Mouse (Mus musculus) yolk sac, embryonic 10.5 days (tissue): Measurements from ENCODE around the gene Prickle2.
A peak's percentile ranks its signal among the peaks of the same experiment; 100 is the strongest.

Source experiments
- DNase-seq: peaks from one replicate; pipeline ENCODE4 v3.0.0-alpha.2; 2017; ENCODE audit warnings: low spot score

Prickle2 gene

GRCm38 (mm10) chr6:92584026-92584425 lies 121.9 kb downstream of the Prickle2 start:
- no peak for DNase-seq

DNA sequence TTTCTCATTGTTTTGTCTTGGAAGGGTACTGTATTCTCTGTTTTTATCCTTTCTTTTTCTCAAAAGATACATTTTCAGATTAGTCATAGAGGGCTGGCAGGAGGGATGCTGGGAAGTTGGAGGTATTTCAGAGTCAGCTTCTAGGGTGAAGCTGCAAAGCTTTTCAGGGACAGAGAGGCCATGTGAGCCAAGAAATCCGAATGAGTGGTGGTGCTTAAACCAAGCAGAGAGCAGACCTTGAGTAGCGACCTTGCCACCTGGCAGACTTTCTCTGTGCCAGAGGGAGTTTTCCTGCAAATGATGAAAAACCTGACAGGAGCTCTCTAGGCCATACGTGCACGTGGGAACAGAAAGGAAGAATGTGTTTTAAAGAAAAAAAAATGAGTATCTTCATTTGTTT lies 130.7 kb downstream of the Prickle2 start:
- DNase-seq = no peak

DNA sequence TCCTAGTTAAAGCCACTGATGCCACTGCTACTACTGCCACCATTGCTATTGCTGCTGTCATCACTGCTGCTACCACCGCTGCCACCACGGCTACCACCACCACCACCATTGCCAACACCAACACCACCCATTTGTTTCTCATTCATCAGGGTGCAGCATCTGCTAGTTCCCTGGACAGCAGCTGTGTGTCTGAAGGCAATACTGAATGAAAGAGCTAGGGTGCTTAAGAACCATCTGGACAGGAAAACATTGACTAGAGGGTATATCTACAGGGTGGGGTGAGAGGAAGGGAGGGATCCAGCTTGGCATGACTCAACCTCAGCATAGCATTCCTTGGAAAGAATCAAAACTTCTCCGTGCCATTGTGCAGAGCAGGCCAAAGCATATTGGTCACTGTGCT lies 133.8 kb downstream of the Prickle2 start:
- DNase-seq = no peak

- DNase-seq = no peak
These were observed 135.9 kb downstream of the Prickle2 start for GRCm38 (mm10) chr6:92570090-92570489.

DNA sequence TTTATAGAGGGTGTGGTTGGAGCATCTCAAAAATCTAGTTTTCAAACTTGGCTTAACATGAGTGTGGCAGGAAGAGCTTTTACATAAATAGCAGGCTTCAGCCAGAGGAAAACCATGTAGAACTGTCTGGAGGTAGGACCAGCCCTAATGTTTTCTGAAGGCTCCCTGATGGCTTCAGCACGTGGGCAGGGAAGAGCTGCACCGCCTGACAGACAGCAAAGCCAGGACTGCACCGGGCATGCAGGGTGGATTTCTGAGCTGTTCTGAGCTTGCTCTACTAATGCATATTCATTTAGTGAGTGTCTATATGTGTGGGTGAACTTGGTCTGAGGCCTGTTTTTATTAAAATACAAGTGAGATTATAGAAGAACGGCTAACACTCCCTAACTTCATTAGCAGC lies 136.7 kb downstream of the Prickle2 start:
- no peak for DNase-seq

GRCm38 (mm10) chr6:92559261-92559660 lies 146.7 kb downstream of the Prickle2 start:
- DNase-seq = no peak

DNA sequence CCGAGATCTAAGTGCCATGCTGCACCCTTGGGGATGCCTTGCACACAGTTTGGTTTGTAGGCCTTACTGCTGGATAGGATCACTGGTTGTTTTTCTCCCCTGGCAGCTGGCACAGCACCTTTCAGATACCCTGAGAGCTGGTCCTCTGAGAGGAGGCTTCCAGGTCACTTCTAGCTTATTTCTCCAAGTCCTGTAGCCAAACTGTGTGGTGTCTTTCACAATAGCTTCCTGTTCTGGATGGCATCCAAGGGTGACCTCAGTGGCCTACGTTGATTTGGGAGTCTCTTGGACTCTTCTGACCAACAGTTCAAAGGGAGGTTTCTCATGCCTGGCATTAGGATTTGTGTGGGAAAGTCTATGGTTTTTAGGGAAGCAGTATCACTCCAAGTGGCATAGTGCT lies 150.3 kb downstream of the Prickle2 start:
- DNase-seq = no peak

GRCm38 (mm10) chr6:92553086-92553485 lies 152.9 kb downstream of the Prickle2 start:
- no peak for DNase-seq

DNA sequence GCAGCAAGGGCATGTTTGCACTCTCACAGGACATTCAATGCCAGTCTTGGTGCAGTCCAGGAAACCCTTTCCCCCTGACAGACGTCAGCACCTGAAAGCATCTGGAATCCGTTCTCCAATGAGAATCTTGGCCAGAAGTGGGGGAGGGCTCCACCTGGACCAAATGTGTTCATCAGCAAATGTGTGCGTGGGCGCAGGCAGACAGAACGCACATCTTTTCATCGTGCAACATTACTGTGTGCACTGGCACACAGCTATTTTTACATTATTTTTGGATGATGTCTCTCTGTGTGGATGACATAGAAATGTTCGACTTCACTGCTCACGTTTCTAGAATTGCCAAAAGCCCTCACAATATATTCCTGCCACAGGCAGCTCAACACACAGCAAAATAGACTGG lies 156.7 kb downstream of the Prickle2 start:
- no peak for DNase-seq

DNA sequence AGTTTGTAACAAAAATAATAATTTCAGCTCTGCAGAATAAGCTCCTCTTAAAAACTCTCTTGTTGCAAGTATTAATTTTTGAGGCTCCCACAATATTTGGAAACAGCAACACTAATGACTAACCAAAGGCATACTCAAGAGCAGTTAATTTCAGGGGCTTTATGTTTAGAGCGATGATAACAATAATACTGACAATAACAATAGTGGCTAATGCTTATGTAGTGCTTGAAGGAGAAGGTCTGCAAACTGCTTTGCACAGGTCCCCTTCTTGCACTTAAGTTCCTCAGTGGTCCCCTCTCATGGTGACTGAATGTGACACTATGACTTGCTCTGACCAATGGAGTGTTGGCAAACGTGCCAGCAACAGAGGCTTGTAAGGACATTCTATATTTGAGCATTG lies 160.8 kb downstream of the Prickle2 start:
- no peak for DNase-seq

- no peak for DNase-seq
These were observed 162.1 kb downstream of the Prickle2 start for GRCm38 (mm10) chr6:92543825-92544224.

- DNase-seq = no peak
These were observed 163.4 kb downstream of the Prickle2 start for GRCm38 (mm10) chr6:92542402-92543101.

- peak; percentile 48 for DNase-seq
These were observed 171.5 kb downstream of the Prickle2 start for GRCm38 (mm10) chr6:92534226-92535031.

- no peak for DNase-seq
These were observed 172.5 kb downstream of the Prickle2 start for GRCm38 (mm10) chr6:92533306-92534063.

DNA sequence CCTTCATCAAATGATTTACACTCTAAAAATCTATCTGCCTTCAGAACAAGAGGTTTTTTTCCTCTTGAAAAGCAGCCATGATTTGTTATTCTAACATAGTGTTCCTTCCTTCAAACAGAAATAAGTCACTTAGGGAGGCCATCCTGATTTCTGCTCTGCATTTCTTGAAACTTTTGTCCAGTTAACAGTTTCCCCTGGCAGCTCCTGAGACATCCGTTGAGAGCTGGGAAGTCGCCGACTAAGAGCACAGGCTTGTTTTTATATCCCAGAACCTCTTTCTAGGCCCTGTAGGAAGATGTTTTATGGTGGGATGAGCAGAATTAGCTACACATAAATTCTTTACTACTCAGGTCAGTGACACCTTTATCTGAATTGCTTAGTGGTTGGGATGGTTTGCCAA lies 173.1 kb downstream of the Prickle2 start:
- DNase-seq = no peak

DNA sequence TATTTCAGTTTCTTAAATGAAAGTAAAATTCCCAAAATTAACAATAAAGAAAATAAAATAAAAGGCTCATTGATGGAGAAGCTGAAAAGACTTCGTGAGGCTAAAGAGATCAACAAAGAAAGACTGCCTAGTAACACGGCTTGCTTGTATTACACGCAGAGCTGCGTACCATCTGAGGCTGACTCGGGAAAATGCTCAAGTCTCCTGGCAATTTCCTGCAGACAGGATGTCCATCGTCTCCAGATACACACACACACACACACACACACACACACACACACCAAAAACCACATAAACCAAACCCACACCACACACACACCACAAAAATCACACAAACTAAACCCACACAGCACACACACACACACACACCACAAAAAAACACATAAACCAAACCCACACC lies 173.6 kb downstream of the Prickle2 start:
- DNase-seq = no peak

DNA sequence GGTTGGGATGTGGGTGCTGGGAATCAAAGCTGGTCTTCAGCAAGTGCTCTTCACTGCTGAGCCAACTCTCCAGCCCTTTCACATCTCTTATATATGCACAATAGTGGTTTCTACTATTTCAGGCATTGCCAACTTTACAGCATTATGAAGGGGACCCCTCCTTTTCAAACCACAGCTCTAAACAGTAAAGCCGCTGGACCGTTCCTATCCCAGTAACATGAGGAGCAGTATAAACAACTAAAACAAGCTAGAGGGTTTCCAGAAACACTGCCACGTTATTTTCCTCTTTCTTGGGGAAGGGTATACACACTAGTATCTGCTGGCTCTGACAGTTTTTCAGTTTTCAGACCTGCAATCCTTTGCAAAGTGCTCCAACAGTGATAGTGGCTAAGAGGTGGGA lies 179.7 kb downstream of the Prickle2 start:
- DNase-seq = no peak

GRCm38 (mm10) chr6:92525646-92526045 lies 180.3 kb downstream of the Prickle2 start:
- no peak for DNase-seq

GRCm38 (mm10) chr6:92521526-92522075 lies 184.4 kb downstream of the Prickle2 start:
- DNase-seq = no peak

DNA sequence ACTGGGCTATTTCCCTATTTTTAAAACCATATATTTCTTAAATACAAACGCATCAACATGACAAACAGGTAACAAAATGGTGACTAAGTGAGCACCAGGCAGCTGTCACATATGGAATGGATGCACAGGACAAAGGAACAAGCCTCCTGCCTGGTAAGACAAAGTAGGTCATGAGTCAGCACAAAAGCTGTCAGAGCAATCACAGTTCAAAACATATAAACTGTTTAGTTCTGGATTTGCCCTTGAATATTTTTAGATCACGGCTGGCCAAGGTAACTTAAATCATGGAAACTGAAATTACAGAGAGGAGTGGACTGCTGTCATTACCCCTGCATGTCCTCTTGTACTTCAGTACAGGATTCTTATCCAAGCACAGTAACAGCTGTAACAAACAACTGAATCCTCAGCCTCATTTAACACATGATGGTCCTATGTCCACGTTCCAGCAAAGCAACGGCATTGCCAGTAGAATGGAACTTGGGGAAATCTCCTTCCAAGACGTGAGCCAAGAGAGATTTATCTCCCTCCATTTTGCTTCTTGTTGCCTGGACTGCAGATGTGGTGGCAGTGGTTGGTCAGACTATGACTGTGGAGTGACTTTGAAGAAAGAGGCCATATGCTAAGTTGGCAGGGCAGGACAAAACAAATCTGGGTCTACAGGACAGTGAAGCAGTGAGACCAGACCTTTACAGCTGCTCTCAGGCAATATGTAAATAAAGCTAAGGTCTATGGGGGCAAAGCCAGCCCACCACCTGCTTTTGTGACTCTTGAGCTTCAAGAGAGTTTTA lies 185.7 kb downstream of the Prickle2 start:
- no peak for DNase-seq

GRCm38 (mm10) chr6:92518438-92518968 lies 187.5 kb downstream of the Prickle2 start:
- no peak for DNase-seq
